Mouse (Mus musculus) hindbrain, embryonic 12.5 days (tissue): ENCODE results near the gene Med28. TPM values are rescaled to one million over a fixed set of nuclear protein-coding genes. Genes with fewer than 3 reads are reported as not detected.
A peak's percentile ranks its signal among the peaks of the same experiment; 100 is the strongest.

ENCODE experiments used
- ATAC-seq: fragments of 200-750 bp; cut with Nextera tagmentation; 2 replicates; pipeline ENCODE4 v1.8.0; 2017; ENCODE audit warnings: moderate TSS enrichment; ENCODE audit not compliant: low FRiP score
- H3K27ac ChIP-seq: fragments of 300-500 bp; sonication (generic); 2 replicates; pipeline ENCODE4 v1.5.1; 2016; ENCODE audit warnings: mild to moderate bottlenecking
- H3K27me3 ChIP-seq: fragments of 300-500 bp; sonication (generic); 2 replicates; pipeline ENCODE4 v1.6.1; 2016; ENCODE audit warnings: mild to moderate bottlenecking
- H3K36me3 ChIP-seq: fragments of 300-500 bp; sonication (generic); 2 replicates; pipeline ENCODE4 v1.6.1; 2016; ENCODE audit warnings: mild to moderate bottlenecking
- H3K4me1 ChIP-seq: fragments of 300-500 bp; sonication (generic); 2 replicates; pipeline ENCODE4 v1.6.1; 2016
- H3K4me2 ChIP-seq: fragments of 300-500 bp; sonication (generic); replicated peaks from 2 replicates; pipeline ENCODE4 v1.6.1; 2016; ENCODE audit warnings: mild to moderate bottlenecking
- H3K4me3 ChIP-seq: fragments of 300-500 bp; sonication (generic); 2 replicates; pipeline ENCODE4 v1.5.1; 2016; ENCODE audit warnings: mild to moderate bottlenecking
- H3K9ac ChIP-seq: fragments of 300-500 bp; sonication (generic); 2 replicates; pipeline ENCODE4 v1.6.1; 2016; ENCODE audit warnings: mild to moderate bottlenecking, moderate library complexity
- H3K9me3 ChIP-seq: fragments of 300-500 bp; sonication (generic); replicated peaks from 2 replicates; pipeline ENCODE4 v1.6.1; 2016; ENCODE audit warnings: mild to moderate bottlenecking
- WGBS: fragments of 180-500 bp; shearing (Covaris S2); methylation state at CpG from one replicate; pipeline ENCODE4 v1.1.7; 2016; 5-methylcytosine and 5-hydroxymethylcytosine counted together
- polyA plus RNA-seq: library from polyadenylated mRNA; unstranded; fragments of >200 nt; fragmentation: Nextera tagmentation; extraction: Ambion mirVana; gene quantifications from 2 replicates; pipeline ENCODE4 v1.2.1, GENCODE M21; 2016

Med28 gene
- polyA plus RNA-seq, 1 experiment from 2014 or later: 255 TPM

- Histone ChIP-seq H3K4me1 (0 out of 2 replicates have a peak, but pooled peaks cover 11% of the 10 kb centered on the region), H3K4me2 (no peak overlapping the region), H3K36me3 (no peaks in the 10 kb centered on the region; the same call in 1 of the 2 replicates), H3K27me3 (peaks cover 3% of the 10 kb centered on the region; the same call in 1 of the 2 replicates), H3K9ac (no peak overlapping the region), H3K4me3 (no peak overlapping the region), H3K27ac (no peak overlapping the region), H3K9me3 (no peaks in the 10 kb centered on the region)
- no peak for ATAC-seq
- WGBS: 81% methylated on average over 4 of the region's 4 CpGs
Observed at GRCm38 (mm10) chr5:45491776-45492175, 28.3 kb upstream of the Med28 start.

- H3K4me3 ChIP-seq: peak within 1 kb of the TSS; percentile 63
- H3K4me2 ChIP-seq: peak within 1 kb of the TSS; percentile 70
- H3K9ac ChIP-seq: peak within 1 kb of the TSS; percentile 73
- H3K27ac ChIP-seq: peak within 1 kb of the TSS; percentile 35; the same call in 1 of the 2 replicates
- under 1% methylated on average over 76 of the region's 78 CpGs for WGBS
- 0 out of 2 replicates have a peak, but pooled peaks cover 11% of the 10 kb centered on the region for H3K4me1 ChIP-seq
- peaks cover 3% of the 10 kb centered on the region; the same call in 1 of the 2 replicates for H3K27me3 ChIP-seq
- no peaks in the 10 kb centered on the region for H3K9me3 ChIP-seq
- H3K36me3 ChIP-seq: peaks cover 5% of the 10 kb centered on the region
- ATAC-seq: peak; percentile 96
Observed at GRCm38 (mm10) chr5:45493191-45494092, 26.6 kb upstream of the Med28 start, which contains the start of gene Lap3. Lap3 (plus strand) TSS chr5:45493374.

GRCm38 (mm10) chr5:45494093-45494755 lies 25.8 kb upstream of the Med28 start:
- peaks cover 10% of the 10 kb centered on the region for H3K36me3 ChIP-seq
- H3K27me3 ChIP-seq: peaks cover 3% of the 10 kb centered on the region; the same call in 1 of the 2 replicates
- 0 out of 2 replicates have a peak overlapping the region, but pooled peaks have one; percentile 73 for H3K9ac ChIP-seq
- 0 out of 2 replicates have a peak, but pooled peaks cover 11% of the 10 kb centered on the region for H3K4me1 ChIP-seq
- no peaks in the 10 kb centered on the region for H3K9me3 ChIP-seq
- H3K4me2 ChIP-seq: peak overlapping the region; percentile 70
- H3K4me3 ChIP-seq: peak overlapping the region; percentile 63
- no peak overlapping the region for H3K27ac ChIP-seq
- ATAC-seq: no peak; the same call in 1 of the 2 replicates
- 73% methylated on average over 9 of the region's 9 CpGs for WGBS

- 88% methylated on average over 3 of the region's 3 CpGs for WGBS
- H3K36me3 ChIP-seq: peaks cover 20% of the 10 kb centered on the region
- no peak overlapping the region for H3K4me2 ChIP-seq
- H3K9me3 ChIP-seq: no peaks in the 10 kb centered on the region
- peaks cover 3% of the 10 kb centered on the region; the same call in 1 of the 2 replicates for H3K27me3 ChIP-seq
- H3K9ac ChIP-seq: no peak overlapping the region
- H3K27ac ChIP-seq: no peak overlapping the region
- no peak for ATAC-seq
- H3K4me1 ChIP-seq: 0 out of 2 replicates have a peak, but pooled peaks cover 11% of the 10 kb centered on the region
- H3K4me3 ChIP-seq: no peak overlapping the region
Observed at GRCm38 (mm10) chr5:45495429-45495975, 24.5 kb upstream of the Med28 start.

GRCm38 (mm10) chr5:45496042-45496441 lies 24.0 kb upstream of the Med28 start:
- no peak overlapping the region for H3K9ac ChIP-seq
- peaks cover 3% of the 10 kb centered on the region; the same call in 1 of the 2 replicates for H3K27me3 ChIP-seq
- H3K4me2 ChIP-seq: no peak overlapping the region
- H3K4me3 ChIP-seq: no peak overlapping the region
- H3K36me3 ChIP-seq: peaks cover 24% of the 10 kb centered on the region
- no peak overlapping the region for H3K27ac ChIP-seq
- no peak for ATAC-seq
- no peaks in the 10 kb centered on the region for H3K9me3 ChIP-seq
- H3K4me1 ChIP-seq: 0 out of 2 replicates have a peak, but pooled peaks cover 11% of the 10 kb centered on the region

- WGBS: 89% methylated on average over 4 of the region's 4 CpGs
- H3K4me3 ChIP-seq: no peak overlapping the region
- ATAC-seq: no peak
Observed at GRCm38 (mm10) chr5:45496479-45496878, 23.6 kb upstream of the Med28 start.

GRCm38 (mm10) chr5:45496930-45497550 lies 23.0 kb upstream of the Med28 start:
- H3K36me3 ChIP-seq: peaks cover 33% of the 10 kb centered on the region
- no peak overlapping the region for H3K27ac ChIP-seq
- 0 out of 2 replicates have a peak, but pooled peaks cover 11% of the 10 kb centered on the region for H3K4me1 ChIP-seq
- H3K9ac ChIP-seq: no peak overlapping the region
- no peaks in the 10 kb centered on the region for H3K27me3 ChIP-seq
- ATAC-seq: no peak
- H3K9me3 ChIP-seq: no peaks in the 10 kb centered on the region
- 86% methylated on average over 12 of the region's 12 CpGs for WGBS
- no peak overlapping the region for H3K4me3 ChIP-seq
- no peak overlapping the region for H3K4me2 ChIP-seq

More at GRCm38 (mm10) chr5:45496479-45496878, 23.6 kb upstream of the Med28 start:
- Histone ChIP-seq H3K9me3 (no peaks in the 10 kb centered on the region), H3K9ac (no peak overlapping the region), H3K36me3 (peaks cover 28% of the 10 kb centered on the region), H3K4me2 (no peak overlapping the region), H3K4me1 (0 out of 2 replicates have a peak, but pooled peaks cover 11% of the 10 kb centered on the region), H3K27me3 (peaks cover under 1% of the 10 kb centered on the region; the same call in 1 of the 2 replicates), H3K27ac (no peak overlapping the region)

- Histone ChIP-seq H3K4me2 (no peak overlapping the region), H3K27me3 (no peaks in the 10 kb centered on the region), H3K4me3 (no peak overlapping the region), H3K4me1 (0 out of 2 replicates have a peak, but pooled peaks cover 11% of the 10 kb centered on the region), H3K9ac (no peak overlapping the region), H3K9me3 (no peaks in the 10 kb centered on the region), H3K36me3 (peaks cover 35% of the 10 kb centered on the region), H3K27ac (no peak overlapping the region)
- ATAC-seq: no peak
- WGBS: 90% methylated on average over 5 of the region's 5 CpGs
Observed at GRCm38 (mm10) chr5:45497564-45497963, 22.5 kb upstream of the Med28 start.

GRCm38 (mm10) chr5:45510071-45510470 lies 10.0 kb upstream of the Med28 start:
- no peak overlapping the region for H3K27ac ChIP-seq
- H3K4me1 ChIP-seq: no peaks in the 10 kb centered on the region
- no peaks in the 10 kb centered on the region for H3K27me3 ChIP-seq
- WGBS: 83% methylated on average over 7 of the region's 7 CpGs
- H3K4me3 ChIP-seq: no peak overlapping the region
- no peak overlapping the region for H3K4me2 ChIP-seq
- H3K9ac ChIP-seq: no peak overlapping the region
- no peak for ATAC-seq
- peaks cover 41% of the 10 kb centered on the region for H3K36me3 ChIP-seq
- H3K9me3 ChIP-seq: no peaks in the 10 kb centered on the region

GRCm38 (mm10) chr5:45512908-45513307 lies 7.1 kb upstream of the Med28 start:
- no peak for ATAC-seq
- Histone ChIP-seq H3K27me3 (no peaks in the 10 kb centered on the region), H3K4me2 (no peak overlapping the region), H3K4me1 (no peaks in the 10 kb centered on the region), H3K27ac (no peak overlapping the region), H3K36me3 (peaks cover 21% of the 10 kb centered on the region), H3K4me3 (no peak overlapping the region), H3K9ac (no peak overlapping the region), H3K9me3 (no peaks in the 10 kb centered on the region)
- 95% methylated on average over 6 of the region's 6 CpGs for WGBS

GRCm38 (mm10) chr5:45513511-45513910 lies 6.5 kb upstream of the Med28 start:
- H3K9me3 ChIP-seq: no peaks in the 10 kb centered on the region
- no peak overlapping the region for H3K4me2 ChIP-seq
- WGBS: 94% methylated on average over 2 of the region's 2 CpGs
- peaks cover 21% of the 10 kb centered on the region for H3K36me3 ChIP-seq
- H3K4me1 ChIP-seq: no peaks in the 10 kb centered on the region
- H3K4me3 ChIP-seq: no peak overlapping the region
- H3K9ac ChIP-seq: no peak overlapping the region
- no peaks in the 10 kb centered on the region for H3K27me3 ChIP-seq
- no peak overlapping the region for H3K27ac ChIP-seq
- ATAC-seq: no peak
